Mouse (Mus musculus): Measurements from ENCODE around the gene Otor. TPM values are rescaled to one million over a fixed set of nuclear protein-coding genes. Genes with fewer than 3 reads are reported as not detected.

The Otor gene
- polyA plus RNA-seq, 1 experiment = not detected

DNA sequence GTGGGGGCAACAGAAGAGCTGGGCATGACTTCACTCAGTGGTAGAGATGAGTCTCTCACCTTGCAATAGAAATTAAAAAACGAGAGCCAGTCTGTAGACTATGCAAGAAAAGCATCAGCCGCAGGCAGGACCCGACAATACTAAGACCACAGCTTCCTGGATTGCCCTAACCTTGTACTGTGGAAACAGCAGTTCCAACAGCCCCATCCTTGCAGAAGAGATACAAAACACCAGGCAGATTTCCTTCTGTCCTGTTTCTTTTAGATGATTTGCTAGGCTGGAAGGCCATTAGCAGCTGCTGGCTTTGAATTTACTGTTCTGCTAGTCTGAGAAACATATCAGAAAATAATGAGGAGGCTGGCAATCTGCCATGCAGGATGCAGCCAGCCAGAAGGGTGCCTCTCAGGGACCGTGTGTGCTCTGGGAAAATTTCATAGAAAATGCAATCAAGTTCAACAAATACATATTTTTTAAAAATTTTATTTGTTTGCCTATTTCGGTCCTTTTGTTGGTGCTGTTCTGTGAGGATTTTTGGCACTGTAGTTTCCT lies 52.9 kb downstream of the Otor start:
- Histone ChIP-seq H3K27ac (ENCODE audit: control insufficient read depth, insufficient read depth, low read depth, low read length) (no peak overlapping the region), H3K4me1 (ENCODE audit: control insufficient read depth, insufficient read depth, low read length) (no peaks in the 10 kb centered on the region), H3K27me3 (ENCODE audit: control insufficient read depth, insufficient read depth, low read length) (no peaks in the 10 kb centered on the region), H3K4me3 (ENCODE audit: control insufficient read depth, low read depth, low read length) (no peak overlapping the region), H3K36me3 (ENCODE audit: control insufficient read depth, insufficient read depth, low read length) (no peaks in the 10 kb centered on the region)
- TF ChIP-seq POLR2A (IDR thresholded peaks at IDR 0.05; ENCODE audit: control insufficient read depth, low read depth, low read length) = no peak
- no peak for TF ChIP-seq CTCF (IDR thresholded peaks at IDR 0.05; ENCODE audit: control insufficient read depth, insufficient read depth, insufficient replicate concordance, low read depth, low read length)

Other genes starting within 250 kb of the Otor start
- gene Kif16b, start 176.9 kb upstream of the Otor start, polyA plus RNA-seq (2012; rRNA removed) = 10.0 and 11.9 TPM in 2 replicates
- gene Snrpb2, start 15.4 kb upstream of the Otor start, polyA plus RNA-seq (2012; rRNA removed) = 6.0 and 8.1 TPM in 2 replicates

Measured in testis, adult 2 months (tissue).